Mouse (Mus musculus) E14TG2a.4 (cell line): ENCODE data around the gene Mettl23.

Experiments used
- CTCF ChIP-seq: conservative IDR thresholded peaks from 2 replicates; pipeline ENCODE4 v1.5.1; 2014; ENCODE audit warnings: low read length
- NANOG ChIP-seq: IDR thresholded peaks from 2 replicates; pipeline ENCODE4 v1.6.1; 2014; ENCODE audit warnings: borderline replicate concordance, low read length, mixed read lengths
- POU5F1 ChIP-seq: IDR thresholded peaks from 2 replicates; pipeline ENCODE4 v1.6.1; 2014; ENCODE audit warnings: low read length, borderline replicate concordance

GRCm38 (mm10) chr11:116822626-116823025 lies 20.5 kb upstream of the Mettl23 start:
- no peak for TF ChIP-seq CTCF
- TF ChIP-seq NANOG = no peak
- no peak for TF ChIP-seq POU5F1
